Mouse (Mus musculus): ENCODE results near the gene C5ar2.

The C5ar2 gene

GRCm38 (mm10) chr7:16201136-16201535, 42.8 kb downstream of the C5ar2 start:
- in situ Hi-C loops (cut with MseI, MboI): no loop called here

- in situ Hi-C loops (cut with MseI, MboI): no loop called here
Measured at GRCm38 (mm10) chr7:16198540-16198939, 45.4 kb downstream of the C5ar2 start.

- in situ Hi-C loops (cut with MseI, MboI): no loop called here
Measured at GRCm38 (mm10) chr7:16197166-16197565, 46.8 kb downstream of the C5ar2 start.

GRCm38 (mm10) chr7:16196616-16197015, 47.3 kb downstream of the C5ar2 start:
- in situ Hi-C loops (cut with MseI, MboI): no loop called here

GRCm38 (mm10) chr7:16193702-16194101, 50.3 kb downstream of the C5ar2 start:
- in situ Hi-C loops (cut with MseI, MboI): loop anchor here (5.0 kb wide), 2 partner anchors 69 to 79 kb away; partner anchors contain the start of gene Inafm1 (in 1 of the 2)

GRCm38 (mm10) chr7:16192315-16192714, 51.6 kb downstream of the C5ar2 start:
- in situ Hi-C loops (cut with MseI, MboI): loop anchor here (5.0 kb wide), 2 partner anchors 70 to 80 kb away; partner anchors contain the start of gene Inafm1 (in 1 of the 2)

GRCm38 (mm10) chr7:16187494-16187893, 56.5 kb downstream of the C5ar2 start:
- in situ Hi-C loops (cut with MseI, MboI): no loop called here

Data from mouse trophoblast stem cell (cell line).